Mouse (Mus musculus): Measurements from ENCODE around the gene Padi2.

The Padi2 gene

DNA sequence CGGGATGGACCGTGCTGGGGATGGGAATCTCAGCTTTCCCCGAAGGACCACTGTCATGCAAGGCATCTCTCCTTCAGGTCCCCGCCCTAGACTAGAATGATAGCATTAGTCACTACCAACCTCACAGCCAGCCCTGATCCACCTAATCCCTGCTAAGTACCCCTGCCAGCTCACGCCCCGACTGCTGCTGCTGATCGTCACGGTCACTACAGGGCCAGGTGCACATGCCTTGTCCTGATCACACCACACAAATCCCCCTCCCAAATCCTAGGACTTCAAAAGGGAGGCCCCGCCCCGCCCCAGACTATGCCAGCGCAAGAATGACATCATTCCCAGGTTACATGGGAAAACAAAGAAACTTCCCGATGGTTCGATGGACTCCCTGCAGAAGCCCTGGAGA lies 24.4 kb upstream of the Padi2 start:
- no peak for DNase-seq

DNA sequence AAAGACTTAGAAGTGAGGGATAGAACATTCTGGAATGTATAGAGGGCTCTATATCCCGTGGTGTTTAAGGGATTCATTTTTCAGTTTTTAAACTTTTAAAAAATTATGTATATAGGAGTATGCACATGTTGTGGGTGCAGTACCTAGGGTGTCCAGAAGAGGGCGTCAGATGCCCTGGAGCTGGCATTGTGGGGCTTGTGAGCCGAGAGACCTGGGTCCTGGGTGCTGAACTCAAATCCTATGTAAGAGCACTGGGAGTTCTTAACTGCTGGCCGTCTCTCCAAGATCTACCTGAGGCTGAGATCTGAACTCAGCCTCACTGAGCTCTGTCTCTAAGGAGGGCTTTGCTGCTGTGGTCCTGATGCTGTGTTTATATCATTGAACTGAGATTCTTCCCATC lies 23.8 kb upstream of the Padi2 start:
- DNase-seq, result no peak

DNA sequence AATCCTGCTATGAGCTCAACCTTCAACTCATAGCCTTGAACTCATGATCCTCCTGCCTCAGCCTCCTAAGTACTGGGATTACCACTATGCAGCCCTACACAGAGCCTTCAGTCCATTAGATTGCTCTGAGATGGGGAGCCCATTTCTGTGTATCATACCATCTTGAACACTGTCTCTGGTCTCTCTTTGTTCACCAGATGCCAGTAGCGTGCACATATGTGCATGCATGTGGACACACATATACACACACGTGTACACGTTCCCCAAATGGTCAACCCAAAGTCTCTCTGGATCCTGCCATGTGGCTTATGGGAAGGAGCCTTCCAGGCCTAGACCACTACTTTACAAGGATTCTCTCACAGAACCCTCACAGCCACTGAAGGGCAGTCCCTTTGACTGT lies 23.2 kb upstream of the Padi2 start:
- DNase-seq, result no peak

DNA sequence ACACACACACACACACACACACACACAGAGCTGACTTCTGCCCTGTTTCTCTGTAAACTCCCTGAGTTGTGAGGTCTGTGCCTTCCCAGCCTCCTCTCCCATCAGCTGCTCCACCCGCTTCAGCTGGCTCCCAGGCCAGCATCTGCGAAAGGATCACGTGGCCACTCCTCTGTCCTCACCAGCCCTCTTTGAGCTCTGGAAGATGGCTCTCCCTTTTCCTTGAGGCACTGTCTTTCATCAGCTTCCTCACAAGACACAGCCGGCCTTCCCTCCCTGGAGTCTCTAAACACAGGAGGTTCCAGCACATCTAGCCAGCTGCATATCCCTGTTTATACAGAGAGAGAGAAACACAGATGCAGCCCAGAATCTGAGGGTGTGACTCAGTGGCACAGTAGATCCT lies 22.3 kb upstream of the Padi2 start:
- DNase-seq, result no peak

DNA sequence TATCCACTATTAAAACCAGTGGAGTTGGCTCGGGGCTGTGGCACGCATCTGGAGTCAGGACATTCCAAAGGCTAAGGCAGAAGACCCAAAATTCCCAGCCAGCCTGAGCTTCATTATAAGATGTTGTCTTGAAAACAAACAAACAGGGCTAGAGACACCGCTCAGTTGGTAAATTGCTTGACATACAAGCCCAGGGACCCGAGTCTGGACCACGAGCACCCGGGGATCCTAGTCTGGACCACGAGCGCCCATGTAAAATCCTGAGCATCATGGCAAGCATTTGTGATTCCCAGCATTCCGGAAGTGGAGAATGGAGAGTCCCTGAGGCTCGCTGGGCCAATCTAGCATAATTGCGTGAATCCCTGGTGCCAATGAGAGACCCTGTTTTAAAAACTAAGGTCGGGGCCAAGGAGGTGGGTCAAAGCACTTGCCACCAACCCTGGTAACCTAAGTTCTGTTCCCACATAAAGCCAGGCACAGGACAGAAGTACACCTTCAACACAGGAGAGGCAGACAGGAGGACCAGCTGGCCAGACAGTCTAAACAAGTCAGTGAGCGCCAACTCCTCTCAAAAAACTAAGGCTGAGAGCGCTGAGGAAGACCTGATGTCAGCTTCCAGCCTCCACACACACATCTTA lies 14.5 kb upstream of the Padi2 start:
- DNase-seq, result no peak

DNA sequence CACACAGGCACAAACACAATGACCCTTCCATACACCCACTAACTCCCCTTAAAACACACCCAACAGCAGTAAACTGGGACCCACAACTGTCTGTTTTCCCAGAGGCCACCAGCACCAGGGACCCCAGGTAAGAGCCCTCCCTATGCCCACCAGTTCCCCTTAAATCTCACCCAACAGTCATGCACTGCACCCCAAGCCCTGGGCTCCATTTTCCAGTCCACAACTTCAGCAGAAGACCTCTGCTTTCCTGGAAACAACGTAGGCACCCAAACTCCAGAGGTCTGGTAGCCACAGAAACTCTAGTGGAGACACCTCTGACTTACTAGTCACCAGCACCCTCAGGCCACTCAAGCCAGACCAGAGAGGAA lies 14.0 kb upstream of the Padi2 start:
- no peak for DNase-seq

DNA sequence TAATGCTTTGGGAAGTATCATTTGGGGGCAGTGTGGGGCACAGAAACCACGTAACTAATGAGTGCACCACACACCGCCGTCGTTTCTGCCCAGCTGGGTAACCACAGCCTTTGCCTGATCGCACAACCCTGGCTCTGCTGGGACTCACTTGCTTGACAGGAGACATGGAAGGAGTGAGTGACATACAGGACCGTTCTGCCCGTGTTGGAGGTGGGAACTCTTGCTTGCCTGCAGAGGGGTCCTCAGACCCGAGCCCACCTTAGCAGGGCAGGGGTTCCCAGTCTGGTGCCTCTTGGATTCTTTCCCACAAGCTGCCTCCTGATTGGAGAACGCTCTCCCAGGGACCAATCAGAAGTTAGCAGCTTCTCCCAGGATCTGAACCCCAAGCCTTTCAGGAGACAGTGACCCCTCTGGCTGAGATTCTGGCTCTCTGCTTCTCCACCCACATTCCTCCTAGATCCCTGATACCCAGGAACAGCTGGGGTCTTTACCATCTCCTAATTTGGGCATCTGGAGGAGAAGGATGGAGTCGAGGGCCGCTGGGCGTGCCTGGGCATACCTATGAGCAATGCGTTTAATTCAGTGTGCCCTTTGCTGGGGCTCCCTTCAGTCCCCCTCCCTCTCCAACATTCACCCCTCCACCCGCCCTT lies 1.2 kb upstream of the Padi2 start:
- DNase-seq, result no peak

DNA sequence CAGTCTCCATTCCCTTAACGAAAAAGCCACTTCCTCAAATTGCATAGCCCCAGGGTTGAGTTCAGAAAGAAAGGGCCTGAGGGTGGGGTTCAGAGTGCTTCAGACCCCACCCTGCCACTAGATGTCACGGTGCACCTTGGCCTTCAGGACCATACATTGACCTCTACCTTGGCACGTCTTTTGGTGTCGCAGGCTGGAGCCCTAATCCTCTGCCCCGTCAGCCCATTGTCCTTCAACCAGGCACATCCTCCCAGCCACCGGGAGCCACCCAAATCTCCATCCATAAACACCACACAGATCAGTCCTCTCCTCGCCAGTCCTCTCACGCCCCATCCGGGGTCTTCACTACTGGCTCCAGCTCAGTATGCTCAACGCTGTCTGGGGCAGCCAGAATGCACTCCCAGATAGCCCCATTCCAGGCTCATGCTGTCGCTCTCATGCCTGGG lies 695 bp upstream of the Padi2 start:
- no peak for DNase-seq

DNA sequence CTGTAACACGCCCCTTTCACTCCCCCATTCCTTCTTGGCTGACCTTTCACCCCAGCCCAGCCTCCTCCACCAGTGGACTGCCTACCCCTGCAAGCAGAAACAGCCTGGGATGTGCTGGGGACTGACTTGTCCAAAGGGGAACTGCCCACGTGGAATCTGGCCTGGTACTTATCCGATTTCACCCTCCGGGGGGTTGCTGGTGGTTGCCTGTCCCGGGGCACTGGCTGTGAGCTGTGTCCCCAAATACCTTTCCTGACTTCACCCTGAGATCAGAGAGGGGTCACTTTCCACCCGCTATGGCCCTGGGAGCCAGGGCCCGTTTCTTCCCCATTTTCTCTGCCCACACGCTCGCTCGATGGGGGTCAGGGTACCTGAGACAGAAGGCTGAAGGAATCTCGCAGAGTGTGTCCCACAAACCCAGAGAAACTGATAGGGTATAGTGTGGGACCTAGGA lies 710 bp downstream of the Padi2 start:
- DNase-seq, result no peak

DNA sequence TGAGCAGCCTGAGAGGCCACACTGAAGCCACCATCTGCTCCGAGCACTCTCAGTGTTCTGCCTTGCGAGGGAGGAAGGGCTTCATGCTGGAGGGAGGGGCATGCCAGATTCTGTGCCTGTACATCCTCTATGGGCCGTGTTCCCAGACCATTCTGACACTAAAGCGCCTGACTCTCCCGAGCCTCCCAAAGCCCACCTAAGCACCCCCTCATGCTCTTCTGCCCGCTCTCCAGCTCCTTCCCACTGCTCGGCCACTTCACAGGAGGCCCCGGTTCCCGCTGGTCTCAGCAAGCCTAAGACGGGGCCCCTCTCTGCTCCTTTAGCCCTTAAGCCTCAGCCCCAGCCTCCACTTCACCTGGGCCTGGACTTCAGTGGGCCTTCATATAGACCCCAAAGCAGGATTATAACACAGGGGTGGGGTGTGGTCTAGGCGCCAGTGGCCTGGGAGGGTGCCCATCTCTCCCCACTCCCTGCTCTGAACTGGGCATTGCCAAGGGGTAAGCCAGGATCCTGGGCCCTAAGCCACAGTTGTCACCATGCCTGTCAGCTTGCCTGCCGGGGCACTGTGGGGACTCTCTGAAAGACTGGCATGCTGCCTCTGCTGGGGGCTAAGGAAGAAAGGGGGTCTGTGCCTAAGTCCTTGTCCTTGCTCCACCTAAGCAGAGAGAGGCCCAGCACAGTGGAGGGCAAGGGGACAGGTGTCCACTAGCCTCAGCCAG lies 1.3 kb downstream of the Padi2 start:
- DNase-seq, result no peak

DNA sequence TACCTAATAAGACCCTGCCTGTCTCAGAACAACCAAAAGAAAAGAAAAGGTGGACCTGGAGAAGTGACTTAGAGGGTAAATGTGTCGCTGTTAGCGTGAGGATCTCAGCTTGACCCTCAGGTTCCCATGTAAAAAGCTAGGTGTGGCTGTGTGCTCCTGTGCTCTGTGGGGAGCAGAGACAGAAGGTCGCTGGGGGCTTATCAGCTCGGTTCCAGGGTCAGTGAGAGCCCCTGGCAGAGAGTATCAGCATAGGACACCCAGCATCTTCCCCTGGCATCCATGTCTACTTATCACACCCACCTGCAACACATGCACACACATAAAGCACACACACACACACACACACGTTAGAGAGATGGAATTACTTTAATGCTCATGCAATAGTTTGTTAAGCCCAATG lies 2.5 kb downstream of the Padi2 start:
- DNase-seq, result no peak

DNA sequence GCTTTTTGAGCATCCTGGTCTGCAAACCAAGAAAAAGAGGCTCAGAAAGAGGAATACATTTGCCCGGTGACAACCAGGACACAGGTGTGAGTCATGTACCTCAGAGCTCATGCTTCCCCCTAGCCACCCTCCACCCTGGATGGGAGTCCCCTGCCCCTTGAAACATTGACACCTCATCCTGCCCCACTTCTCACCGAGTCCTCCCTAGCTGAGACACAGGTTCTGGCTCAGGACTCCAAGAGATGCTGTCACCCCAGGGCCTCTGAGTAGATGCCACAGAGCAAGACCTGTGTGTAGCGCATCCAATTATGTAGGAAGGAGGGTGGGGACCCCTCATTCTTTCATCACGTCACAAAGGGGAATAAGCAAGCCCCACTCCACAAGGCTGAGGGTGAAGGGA lies 3.4 kb downstream of the Padi2 start:
- DNase-seq, result no peak

DNA sequence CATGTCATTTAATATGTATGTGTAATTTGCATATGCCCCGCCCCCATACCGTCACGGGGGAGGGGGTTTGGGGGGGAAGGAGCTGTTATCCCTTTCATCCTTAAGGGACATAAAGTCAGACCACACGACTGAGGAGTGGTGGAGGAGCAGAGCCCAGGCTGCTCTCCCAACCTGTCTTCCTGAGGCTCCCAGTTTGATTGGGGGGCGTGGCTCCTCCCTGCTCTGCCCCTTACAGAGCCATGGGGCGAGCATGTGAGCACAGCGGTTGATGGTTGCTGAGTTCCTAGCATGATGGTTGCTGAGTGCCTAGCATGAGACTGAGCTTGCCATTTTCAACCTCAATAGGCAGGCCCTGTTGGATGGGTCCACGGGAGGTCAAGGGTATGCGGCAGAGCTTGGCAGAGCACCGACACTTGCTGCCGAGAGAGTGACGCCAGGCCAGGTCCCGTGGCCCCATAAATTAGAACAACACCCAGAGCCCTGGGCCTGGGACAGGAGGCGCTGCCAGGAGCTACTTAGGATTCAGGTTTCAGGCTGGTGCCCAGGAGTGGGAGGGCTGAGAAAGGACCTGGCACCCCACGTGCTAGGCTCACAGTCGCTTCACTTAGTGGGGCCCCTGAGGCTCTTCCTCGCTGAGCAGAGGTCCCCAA lies 4.6 kb downstream of the Padi2 start:
- DNase-seq, result no peak

DNA sequence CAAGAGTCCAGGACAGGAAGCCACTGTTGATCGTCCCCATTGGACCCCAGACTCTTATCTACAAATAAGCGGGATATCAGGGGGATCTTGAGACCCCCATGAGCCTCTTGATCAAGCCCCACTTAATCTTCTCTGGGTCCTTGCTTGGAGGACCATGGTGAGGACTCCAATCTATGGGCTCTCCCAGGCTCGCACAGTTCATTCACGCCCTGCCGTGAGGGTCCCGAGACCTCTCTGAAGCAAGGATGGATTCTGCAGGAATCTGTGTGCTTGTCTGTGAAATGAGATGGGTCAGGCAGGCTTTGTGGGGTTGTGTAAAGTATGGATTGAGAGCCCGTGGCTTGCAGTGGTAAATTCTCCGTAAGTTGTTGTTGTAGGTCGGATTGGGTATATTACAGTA lies 5.3 kb downstream of the Padi2 start:
- DNase-seq, result no peak

DNA sequence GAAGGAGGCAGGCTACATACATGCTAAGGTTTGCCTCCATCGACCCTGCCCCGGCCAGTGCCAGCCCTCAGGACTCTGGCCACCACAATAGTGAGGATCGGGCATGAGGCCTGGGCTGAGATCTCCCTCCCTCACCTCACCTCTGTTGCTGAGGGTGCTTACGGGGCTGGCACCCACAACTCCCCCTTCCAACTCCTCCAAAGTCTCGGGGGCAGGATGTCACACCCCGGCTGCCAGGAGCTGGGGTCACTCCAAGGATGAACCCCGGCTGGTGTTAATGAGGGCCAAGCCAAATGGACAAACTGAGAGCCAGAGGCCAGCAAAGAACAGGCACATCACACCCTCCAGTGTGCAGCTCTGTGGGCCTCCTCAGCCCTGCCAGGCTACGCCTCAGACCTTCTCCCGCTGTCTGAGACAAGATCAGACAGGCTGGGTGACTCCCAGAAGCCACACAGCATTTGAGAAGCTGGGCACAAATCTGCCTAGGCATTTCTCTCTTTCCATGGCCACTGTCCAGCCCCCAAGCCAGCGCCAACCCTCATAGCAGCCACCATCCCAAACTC lies 6.2 kb downstream of the Padi2 start:
- DNase-seq, result no peak

DNA sequence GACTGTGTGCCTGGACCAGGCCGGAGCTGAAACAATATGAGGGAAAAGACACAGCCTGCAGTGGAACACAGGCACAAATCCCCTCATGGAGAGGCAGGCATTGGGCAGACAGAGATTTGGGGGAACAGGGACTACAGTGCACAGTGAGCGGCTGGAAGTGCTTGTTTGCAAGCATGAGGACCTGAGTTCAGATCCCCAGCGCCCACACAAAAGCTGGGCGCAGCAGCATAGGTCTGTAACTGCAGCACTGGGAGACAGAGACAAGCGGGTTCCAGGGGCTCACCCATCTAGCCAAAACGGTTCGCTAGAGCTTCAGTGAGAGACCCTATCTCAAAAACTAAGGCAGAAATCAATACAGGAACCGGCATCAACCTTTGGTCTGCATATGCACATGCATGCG lies 7.4 kb downstream of the Padi2 start:
- no peak for DNase-seq

DNA sequence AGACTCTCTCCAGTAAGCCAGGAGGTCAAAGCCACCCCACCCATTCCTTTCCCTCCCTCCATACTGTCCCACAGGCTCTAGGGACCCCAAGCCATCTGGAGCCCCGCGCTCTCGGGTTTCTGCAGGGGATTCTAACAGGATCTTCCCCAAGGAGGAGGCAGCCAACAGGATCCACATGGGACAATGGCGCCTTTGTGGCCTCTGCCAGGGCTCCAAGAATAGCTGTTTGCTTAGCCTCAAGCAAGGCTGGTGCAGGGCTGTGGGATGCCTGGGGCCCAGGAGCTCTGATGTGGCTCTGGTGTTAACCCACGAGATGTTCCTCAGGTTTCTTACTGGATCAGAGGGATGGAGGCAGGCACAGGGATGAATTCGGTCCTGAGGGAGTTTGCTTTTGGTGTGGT lies 8.6 kb downstream of the Padi2 start:
- DNase-seq, result no peak

DNA sequence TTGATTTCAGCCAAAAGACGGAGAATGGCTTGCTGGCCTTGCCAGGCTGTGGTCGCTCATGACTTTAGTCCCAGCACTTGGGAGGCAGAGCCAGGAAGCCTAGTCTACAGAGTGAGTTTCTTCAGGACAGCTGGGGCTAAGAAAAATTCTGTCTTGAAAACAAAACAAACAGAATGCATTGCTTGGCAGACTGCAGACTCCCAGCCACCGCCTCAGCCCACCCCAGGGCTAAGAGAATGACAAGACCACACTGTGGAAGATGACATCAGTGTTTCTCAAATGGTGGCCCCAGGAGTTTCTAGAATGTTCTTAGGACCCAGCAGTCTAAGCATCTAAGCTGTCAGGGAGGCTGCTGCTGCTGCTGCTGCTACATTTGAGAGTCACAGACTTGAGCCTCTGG lies 9.1 kb downstream of the Padi2 start:
- DNase-seq, result no peak

DNA sequence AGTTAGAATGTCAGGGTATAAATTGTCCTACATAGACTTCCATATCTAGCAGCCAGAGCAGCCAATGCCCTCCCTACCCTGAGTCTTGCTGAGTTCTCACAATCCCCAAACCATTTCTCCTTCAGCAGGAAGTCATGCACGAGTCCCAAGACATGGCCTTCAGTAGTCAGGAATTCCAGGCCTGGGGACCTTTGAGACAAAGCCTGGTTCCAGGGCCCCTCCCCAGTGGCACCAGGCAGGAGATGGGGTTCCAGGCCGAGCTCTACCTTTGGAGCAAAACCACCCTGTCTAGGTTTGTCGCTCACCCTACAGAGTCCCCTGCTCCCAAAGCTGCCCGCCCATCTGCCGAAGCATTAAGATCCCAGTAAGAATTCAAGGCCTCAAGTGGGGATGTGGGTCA lies 10.2 kb downstream of the Padi2 start:
- DNase-seq, result no peak

DNA sequence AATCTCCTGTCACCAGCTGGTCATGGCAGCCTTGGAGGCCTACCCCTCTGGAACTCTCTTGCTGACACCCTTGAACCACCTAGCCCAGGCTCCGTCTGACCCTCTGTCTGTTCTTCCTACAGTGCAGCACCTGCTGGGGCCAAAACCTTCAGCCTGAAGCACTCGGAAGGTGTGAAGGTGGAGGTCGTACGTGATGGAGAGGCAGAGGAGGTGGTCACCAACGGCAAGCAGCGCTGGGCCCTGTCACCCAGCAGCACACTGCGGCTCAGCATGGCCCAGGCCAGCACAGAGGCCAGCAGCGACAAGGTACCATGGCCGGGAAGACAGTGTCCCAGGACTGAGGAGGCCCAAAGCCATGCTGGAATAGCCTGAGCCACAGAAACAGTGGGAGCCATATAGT lies 11.3 kb downstream of the Padi2 start:
- DNase-seq, result no peak

DNA sequence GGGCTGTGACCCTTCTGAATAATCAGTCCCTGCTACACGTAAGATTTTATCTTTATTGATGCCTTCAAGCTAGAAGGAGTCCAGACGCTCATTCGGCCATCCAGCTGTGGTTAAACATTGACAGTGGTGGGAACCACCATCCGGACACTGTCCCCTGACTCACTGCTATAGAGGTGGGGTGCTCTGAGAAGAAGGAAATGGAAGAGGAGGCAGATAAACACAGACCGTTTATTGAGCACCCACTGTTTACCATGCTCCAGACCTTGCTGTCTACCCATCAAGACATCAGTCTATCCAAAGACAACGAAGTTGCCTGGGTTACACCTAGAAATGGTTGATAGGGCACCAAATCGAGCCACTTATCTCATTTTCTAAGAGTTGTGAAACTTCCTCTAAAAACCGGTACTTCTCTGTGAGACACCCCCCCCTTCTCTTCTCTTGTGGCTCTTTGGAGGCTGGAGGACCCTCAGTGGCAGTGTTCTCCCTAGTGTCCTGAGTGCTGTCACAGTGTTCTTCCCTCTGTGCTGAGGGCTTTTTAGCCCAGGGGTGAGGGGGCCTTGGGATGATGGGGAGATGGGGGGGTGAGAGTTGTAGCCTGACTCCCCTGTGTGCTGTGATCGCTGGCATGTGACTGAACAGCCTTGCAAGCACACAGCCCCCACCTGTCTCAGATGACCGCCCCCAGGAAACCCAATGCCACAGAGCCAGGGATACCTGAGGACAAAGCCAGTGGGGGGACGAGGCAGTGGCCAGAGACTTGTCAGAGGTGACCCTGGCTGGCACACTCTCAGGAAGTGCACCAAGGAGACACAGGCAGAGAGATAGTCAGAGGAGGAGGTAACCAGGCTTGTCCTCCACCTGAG lies 14.1 kb downstream of the Padi2 start:
- DNase-seq, result no peak

DNA sequence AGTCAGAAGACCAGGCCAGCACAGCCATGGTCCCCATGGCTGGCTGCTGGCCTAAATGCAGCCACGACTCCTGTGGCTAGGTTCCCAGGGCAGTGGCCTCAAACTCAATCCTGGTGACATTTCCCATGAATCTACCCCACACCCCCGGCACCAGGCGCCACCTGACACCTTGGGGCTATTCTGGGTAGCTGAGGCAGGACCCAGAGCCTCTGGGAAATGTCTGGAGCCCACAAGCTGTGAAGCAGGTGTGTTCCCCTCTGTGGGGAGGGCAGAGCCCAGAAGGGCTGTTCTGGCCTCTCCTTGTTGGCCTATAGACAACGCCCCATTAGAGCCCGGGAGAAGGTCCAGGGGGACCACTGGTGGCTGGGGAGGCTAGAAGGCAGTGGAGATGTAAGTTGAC lies 16.4 kb downstream of the Padi2 start:
- DNase-seq, result no peak

DNA sequence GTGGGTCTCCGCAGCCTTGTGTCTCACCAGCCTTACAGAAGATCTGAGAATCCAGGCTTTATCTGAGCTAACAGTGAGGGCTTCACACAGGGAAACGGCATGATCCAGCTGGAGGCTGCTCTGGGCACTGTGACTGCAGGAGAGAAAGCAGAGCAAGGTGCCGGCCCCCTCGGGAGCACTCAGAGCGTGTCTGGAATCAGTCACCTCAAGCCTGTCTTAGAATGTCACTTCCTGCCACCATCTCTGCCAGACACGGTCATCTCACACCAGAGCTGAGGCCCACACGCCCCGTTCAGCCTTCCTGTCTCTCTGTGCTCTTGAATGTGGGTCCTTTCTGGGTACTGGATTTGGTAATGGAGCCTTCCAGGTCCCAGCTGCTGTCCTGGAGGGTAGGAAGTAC lies 19.5 kb downstream of the Padi2 start:
- no peak for DNase-seq

Measured in right cerebral cortex, postnatal 25 days (tissue).